Mouse (Mus musculus) heart, postnatal 0 days (tissue): ENCODE data around the gene Ppp1r27. TPM values are rescaled to one million over a fixed set of nuclear protein-coding genes. Genes with fewer than 3 reads are reported as not detected.

Source experiments
- ATAC-seq: fragments of 200-750 bp; cut with Nextera tagmentation; 2 replicates; pipeline ENCODE4 v1.8.0; 2017; ENCODE audit warnings: low read depth, moderate number of reproducible peaks, moderate library complexity; ENCODE audit not compliant: insufficient read depth
- DNase-seq: peaks from one replicate; pipeline ENCODE4 v3.0.0-alpha.2; 2016; ENCODE audit warnings: low spot score
- H3K27ac ChIP-seq: fragments of 300-500 bp; sonication (generic); 2 replicates; pipeline ENCODE4 v1.5.1; 2014; ENCODE audit warnings: low read depth, mild to moderate bottlenecking
- H3K27me3 ChIP-seq: fragments of 300-500 bp; sonication (generic); 2 replicates; pipeline ENCODE4 v1.6.1; 2014; ENCODE audit warnings: low read length, mixed read lengths; ENCODE audit not compliant: control insufficient read depth, insufficient read depth
- H3K36me3 ChIP-seq: fragments of 300-500 bp; sonication (generic); replicated peaks from 2 replicates; pipeline ENCODE4 v1.6.1; 2014; ENCODE audit warnings: low read length, mixed read lengths; ENCODE audit not compliant: control insufficient read depth, insufficient read depth
- H3K4me1 ChIP-seq: fragments of 300-500 bp; sonication (generic); 2 replicates; pipeline ENCODE4 v1.6.1; 2014; ENCODE audit warnings: antibody characterized with exemption; ENCODE audit not compliant: control insufficient read depth, insufficient read depth
- H3K4me2 ChIP-seq: fragments of 300-500 bp; sonication (generic); 2 replicates; pipeline ENCODE4 v1.6.1; 2014; ENCODE audit warnings: low read depth, mild to moderate bottlenecking, low read length, moderate library complexity
- H3K4me3 ChIP-seq: fragments of 300-500 bp; sonication (generic); 2 replicates; pipeline ENCODE4 v1.5.1; 2014; ENCODE audit warnings: low read depth, low read length
- H3K9ac ChIP-seq: fragments of 300-500 bp; sonication (generic); replicated peaks from 2 replicates; pipeline ENCODE4 v1.6.1; 2014; ENCODE audit warnings: low read depth, low read length, mixed read lengths
- H3K9me3 ChIP-seq: fragments of 300-500 bp; sonication (generic); replicated peaks from 2 replicates; pipeline ENCODE4 v1.6.1; 2016; ENCODE audit warnings: low read length; ENCODE audit not compliant: control insufficient read depth
- CTCF ChIP-seq: IDR thresholded peaks from 2 replicates; pipeline ENCODE4 v1.5.1; 2016; ENCODE audit warnings: antibody characterized with exemption, control low read depth, low read depth
- EP300 ChIP-seq: IDR thresholded peaks from 2 replicates; pipeline ENCODE4 v1.6.1; 2016; ENCODE audit warnings: antibody characterized with exemption, low read depth
- WGBS: fragments of 180-500 bp; shearing (Covaris S2); extraction: QIAGEN DNeasy Blood & Tissue Kit; methylation state at CpG from one replicate; pipeline ENCODE4 v1.1.7; 2014; 5-methylcytosine and 5-hydroxymethylcytosine counted together
- polyA plus RNA-seq: library from polyadenylated mRNA; unstranded; fragments of >200 nt; fragmentation: Nextera tagmentation; extraction: Ambion mirVana; gene quantifications from 2 replicates; pipeline ENCODE4 v1.2.1, GENCODE M21; 2015
- total RNA-seq: library from RNA; depleted of rRNA; stranded (reverse); fragments of >200 nt; gene quantifications from 2 replicates; pipeline ENCODE4 v1.2.3, GENCODE M21; 2014; ENCODE audit warnings: low replicate concordance; rRNA removed

Gene Ppp1r27
- total RNA-seq (not detected in 2 replicates), polyA plus RNA-seq (0.20 TPM in 1 of 2 replicates, not detected in the other)

DNA sequence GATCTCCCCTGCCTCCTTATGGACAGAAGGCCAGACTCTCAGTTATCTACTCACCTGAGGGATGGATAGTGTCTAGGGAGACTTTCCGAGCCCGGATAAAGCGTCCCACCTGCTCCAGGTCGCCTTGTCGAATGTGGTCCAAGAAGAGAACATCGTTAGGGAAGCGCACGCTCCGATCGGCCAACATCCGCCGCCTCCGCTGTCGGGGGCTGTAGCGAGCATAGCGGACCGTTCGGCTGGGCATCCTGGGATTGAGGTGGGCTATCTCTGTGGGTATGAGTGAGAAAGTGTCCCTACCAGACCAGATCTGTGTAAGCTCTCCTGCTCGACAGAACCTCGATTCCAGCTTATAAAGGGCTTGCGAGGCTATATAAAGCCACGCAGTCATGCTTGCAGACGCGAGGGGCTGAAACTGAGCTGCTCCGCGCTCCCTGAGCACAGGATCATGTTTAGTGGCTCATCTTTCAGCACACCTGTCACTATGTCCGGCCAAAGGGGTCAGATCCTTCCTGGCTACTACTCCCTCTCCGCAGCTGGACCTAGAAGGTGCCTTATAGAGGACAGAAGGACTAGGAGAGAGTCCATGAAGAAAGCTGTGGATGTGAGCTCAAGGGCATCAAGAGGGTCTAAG lies at the start of gene Ppp1r27:
Ppp1r27 (minus strand) TSS at position 323 of the 631 bp plus-strand sequence.
- H3K36me3 ChIP-seq, result no peaks in the 10 kb centered on the region
- H3K27ac ChIP-seq, result peak within 1 kb of the TSS; percentile 95
- 92% methylated on average over 28 of the region's 28 CpGs for WGBS
- H3K9ac ChIP-seq, result peak within 1 kb of the TSS; percentile 97
- H3K27me3 ChIP-seq, result no peaks in the 10 kb centered on the region
- no peak for ATAC-seq
- no peak for DNase-seq
- TF ChIP-seq CTCF (no peak), EP300 (no peak)
- peaks cover 22% of the 10 kb centered on the region for H3K4me1 ChIP-seq
- peak within 1 kb of the TSS; percentile 94 for H3K4me3 ChIP-seq
- H3K9me3 ChIP-seq, result no peaks in the 10 kb centered on the region
- peak within 1 kb of the TSS; percentile 92 for H3K4me2 ChIP-seq

DNA sequence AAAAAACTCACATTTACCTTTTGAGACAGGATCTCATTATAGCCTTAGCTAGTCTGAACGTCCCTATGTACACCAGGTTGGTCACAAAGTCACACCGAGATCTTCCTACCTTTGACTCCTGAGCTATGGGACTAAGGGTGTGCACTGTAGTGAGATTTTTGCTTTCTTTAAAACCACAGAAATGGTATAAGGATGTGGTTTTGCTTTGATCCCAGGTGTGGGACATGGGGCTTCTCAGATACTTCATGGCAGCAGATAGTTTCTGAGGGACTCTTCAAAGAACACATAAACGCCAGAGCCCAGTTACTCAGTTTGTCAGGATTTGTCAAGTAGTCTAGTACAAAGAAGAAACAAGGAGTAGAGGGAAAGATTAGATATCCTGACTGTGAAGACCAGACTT lies 49.8 kb upstream of the Ppp1r27 start:
- Histone ChIP-seq H3K36me3 (peaks cover 61% of the 10 kb centered on the region), H3K9me3 (no peaks in the 10 kb centered on the region), H3K4me1 (peaks cover 12% of the 10 kb centered on the region), H3K4me3 (no peak overlapping the region), H3K27me3 (no peaks in the 10 kb centered on the region), H3K27ac (no peak overlapping the region), H3K4me2 (no peak overlapping the region), H3K9ac (no peak overlapping the region)
- WGBS, result 91% methylated on average over 3 of the region's 3 CpGs
- DNase-seq, result no peak
- ATAC-seq, result no peak
- TF ChIP-seq CTCF, result no peak

DNA sequence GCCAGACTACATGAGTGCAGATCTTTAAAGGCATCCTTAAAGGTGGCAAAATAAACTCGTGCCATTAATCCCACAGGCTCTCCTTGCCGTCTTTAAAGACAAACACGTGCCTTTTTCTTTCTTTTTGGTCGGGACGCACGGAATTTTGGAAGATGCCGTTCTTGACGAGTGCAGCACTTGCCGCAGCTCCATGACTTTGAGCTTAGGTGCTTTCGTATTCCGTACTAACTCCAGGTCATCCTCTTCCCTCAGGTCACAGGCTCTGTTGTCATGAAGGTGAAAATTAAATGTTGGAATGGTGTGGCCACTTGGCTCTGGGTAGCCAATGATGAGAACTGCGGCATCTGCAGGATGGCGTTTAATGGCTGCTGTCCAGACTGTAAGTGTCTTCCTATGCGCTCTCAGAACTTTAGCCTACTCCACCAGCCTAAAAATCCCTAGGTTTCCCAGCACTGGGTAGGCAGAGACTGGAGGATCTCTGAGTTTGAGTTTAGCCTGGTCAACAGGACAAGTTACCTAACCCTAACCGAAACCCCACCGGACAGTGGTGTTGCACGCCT lies 48.1 kb upstream of the Ppp1r27 start:
- peak overlapping the region; percentile 79; the same call in 1 of the 2 replicates for H3K27ac ChIP-seq
- H3K4me3 ChIP-seq, result peak overlapping the region; percentile 89
- no peak for ATAC-seq
- peak overlapping the region; percentile 71 for H3K4me2 ChIP-seq
- WGBS, result 42% methylated on average over 17 of the region's 17 CpGs
- H3K9ac ChIP-seq, result peak overlapping the region; percentile 49; the same call in 1 of the 2 replicates
- DNase-seq, result no peak
- H3K27me3 ChIP-seq, result no peaks in the 10 kb centered on the region
- H3K36me3 ChIP-seq, result peaks cover 59% of the 10 kb centered on the region
- no peak for TF ChIP-seq CTCF
- TF ChIP-seq EP300, result no peak
- H3K4me1 ChIP-seq, result peaks cover 12% of the 10 kb centered on the region
- no peaks in the 10 kb centered on the region for H3K9me3 ChIP-seq

DNA sequence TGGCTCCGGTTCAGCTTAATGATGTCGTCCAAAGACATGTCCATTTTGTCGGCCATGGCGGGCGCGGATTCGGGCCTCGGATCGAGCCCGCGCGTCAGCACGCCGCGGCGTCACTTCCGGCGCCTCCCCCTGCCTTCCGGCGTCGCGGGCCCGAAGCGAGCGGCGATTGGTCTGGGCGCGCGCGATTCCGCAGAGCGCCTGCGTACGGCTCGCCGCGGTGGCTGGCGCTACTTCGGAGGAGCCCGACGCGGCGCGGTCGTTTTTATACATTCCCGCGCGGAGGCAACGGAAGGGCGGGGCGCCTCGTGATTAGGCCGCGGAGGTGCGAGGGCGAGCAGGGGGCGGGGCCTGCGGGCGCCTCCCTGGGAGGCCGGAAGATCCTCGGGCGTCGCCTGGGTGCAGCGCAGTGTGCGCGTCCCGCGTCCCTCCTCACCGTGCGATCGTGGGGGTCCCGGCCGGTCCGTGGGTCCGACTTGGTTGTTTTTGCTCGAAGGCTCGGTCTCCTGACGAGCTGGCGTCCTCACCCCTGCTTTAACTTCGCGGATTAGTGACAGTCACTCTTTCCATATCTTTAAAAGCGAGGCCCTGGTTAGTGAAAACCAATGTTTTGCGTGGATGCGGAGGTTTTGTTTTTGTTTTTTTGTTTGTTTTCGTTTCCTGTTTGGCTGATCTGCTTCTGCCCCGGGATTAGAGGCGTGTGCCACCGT lies 47.5 kb upstream of the Ppp1r27 start, which contains the start of the genes Alyref and Anapc11:
Alyref (minus strand) TSS at position 83 of the 707 bp plus-strand sequence.
Anapc11 (plus strand) TSS at position 139 of the 707 bp plus-strand sequence.
- no peaks in the 10 kb centered on the region for H3K9me3 ChIP-seq
- under 1% methylated on average over 87 of the region's 88 CpGs for WGBS
- H3K9ac ChIP-seq, result peak within 1 kb of the TSS; percentile 97
- TF ChIP-seq CTCF (no peak), EP300 (peak; percentile 82; the same call in 1 of the 2 replicates)
- H3K27me3 ChIP-seq, result no peaks in the 10 kb centered on the region
- ATAC-seq, result peak; percentile 97
- H3K36me3 ChIP-seq, result peaks cover 59% of the 10 kb centered on the region
- H3K4me2 ChIP-seq, result peak within 1 kb of the TSS; percentile 92
- peak within 1 kb of the TSS; percentile 90 for H3K27ac ChIP-seq
- peak; percentile 94 for DNase-seq
- peaks cover 12% of the 10 kb centered on the region for H3K4me1 ChIP-seq
- peak within 1 kb of the TSS; percentile 89 for H3K4me3 ChIP-seq
